In genomic region chr4:152173041-152173440, GRCm38 (mm10) we compare ENCODE assay signal across 8 mouse cellular contexts. TPM values are rescaled to one million over a fixed set of nuclear protein-coding genes. Genes with fewer than 3 reads are reported as not detected.
DNase-seq lines count a peak whose midpoint lies in the region; ATAC-seq and TF ChIP-seq lines count a peak whose summit lies in the region.

No protein-coding gene starts in this region.

- H3K36me3 ChIP-seq in liver, embryonic 12.5 days, result no peaks in the 10 kb centered on the region
- no peaks in the 10 kb centered on the region for H3K36me3 ChIP-seq in limb, embryonic 14.5 days (ENCODE audit: control insufficient read depth, insufficient read depth, low read length)

- H3K4me1 ChIP-seq in liver, embryonic 12.5 days, result peaks cover 14% of the 10 kb centered on the region
- H3K4me1 ChIP-seq in limb, embryonic 14.5 days (ENCODE audit: control insufficient read depth, insufficient read depth, low read length), result 0 out of 2 replicates have a peak, but pooled peaks cover 3% of the 10 kb centered on the region

- H3K4me3 ChIP-seq in liver, embryonic 12.5 days, result no peak overlapping the region
- no peak overlapping the region for H3K4me3 ChIP-seq in limb, embryonic 14.5 days (replicated peaks; ENCODE audit: low read length)

- TF ChIP-seq POLR2A in limb, embryonic 14.5 days (IDR thresholded peaks at IDR 0.05; ENCODE audit: borderline replicate concordance, extremely low read depth, insufficient read depth, insufficient read length), result no peak

- under 1% methylated on average over 5 of the region's 5 CpGs for WGBS in liver, embryonic 12.5 days (ENCODE audit: insufficient replicate concordance)
- 2% methylated on average over 5 of the region's 5 CpGs for WGBS in limb, embryonic 14.5 days

- ATAC-seq in liver, embryonic 12.5 days, result no peak
- no peak for ATAC-seq in limb, embryonic 14.5 days (ENCODE audit: low FRiP score, low read depth)

- no peaks in the 10 kb centered on the region for H3K9me3 ChIP-seq in liver, embryonic 12.5 days (replicated peaks)
- H3K9me3 ChIP-seq in limb, embryonic 14.5 days (ENCODE audit: control insufficient read depth, low read length), result no peaks in the 10 kb centered on the region

- no peak overlapping the region for H3K9ac ChIP-seq in liver, embryonic 12.5 days
- H3K9ac ChIP-seq in limb, embryonic 14.5 days (ENCODE audit: low read depth, low read length, severe bottlenecking), result no peak overlapping the region

- H3K4me2 ChIP-seq in liver, embryonic 12.5 days, result no peak overlapping the region
- H3K4me2 ChIP-seq in limb, embryonic 14.5 days (replicated peaks; ENCODE audit: low read depth, low read length, severe bottlenecking), result no peak overlapping the region

- H3K27me3 ChIP-seq in liver, embryonic 12.5 days (replicated peaks), result peaks cover 33% of the 10 kb centered on the region
- no peaks in the 10 kb centered on the region for H3K27me3 ChIP-seq in limb, embryonic 14.5 days (ENCODE audit: control insufficient read depth, insufficient read depth, low read length)

- no peak overlapping the region for H3K27ac ChIP-seq in liver, embryonic 12.5 days
- no peak overlapping the region for H3K27ac ChIP-seq in limb, embryonic 14.5 days (replicated peaks; ENCODE audit: low read depth, low read length)

- DNase-seq in liver, result peak; percentile 80
- DNase-seq in adrenal gland, adult 8-10 months, result peak; percentile 44
- peak; percentile 82 for DNase-seq in embryo, embryonic 9.5 days (ENCODE audit: extremely low spot score)
- peak; percentile 92 for DNase-seq in induced T-regulatory cell, adult 2 months (ENCODE audit: low read depth)
- DNase-seq in limb, embryonic 14.5 days (ENCODE audit: low spot score), result peak; percentile 57
- peak; percentile 88 for DNase-seq in retina, embryonic 14.5 days (ENCODE audit: low spot score)
- DNase-seq in thymus, postnatal 36 days, result peak; percentile 83 to 87

RNA-seq across cellular contexts. Expression of gene Acot7, which starts 4.9 kb away (rescaled TPM):
- 33.0 and 36.2 TPM in 2 replicates for polyA plus RNA-seq in liver, embryonic 12.5 days (2016; fragmentation: Nextera tagmentation; extraction: Ambion mirVana)
- 10 to 100 TPM; 49.5 to 53.2 (median 51.8) TPM for total RNA-seq in adrenal gland, adult 8-10 months (2022)
- 47.7 and 50.3 TPM in 2 replicates for polyA plus RNA-seq in limb, embryonic 14.5 days (2012; rRNA removed)
- polyA plus RNA-seq in limb, embryonic 14.5 days (2014; fragmentation: Nextera tagmentation; extraction: Ambion mirVana), result 47.3 and 48.4 TPM in 2 replicates

RNA-seq across cellular contexts. Expression of gene Hes2, which starts 14.4 kb away (rescaled TPM):
- polyA plus RNA-seq in liver, embryonic 12.5 days (2016; fragmentation: Nextera tagmentation; extraction: Ambion mirVana), result 0.05 TPM in 1 of 2 replicates, not detected in the other
- total RNA-seq in adrenal gland, adult 8-10 months (2022), result not detected
- 0.03 and 0.04 TPM in 2 replicates for polyA plus RNA-seq in limb, embryonic 14.5 days (2012; rRNA removed)
- polyA plus RNA-seq in limb, embryonic 14.5 days (2014; fragmentation: Nextera tagmentation; extraction: Ambion mirVana), result not detected in 2 replicates

RNA-seq across cellular contexts. Expression of gene Espn, which starts 20.9 kb away (rescaled TPM):
- polyA plus RNA-seq in liver, embryonic 12.5 days (2016; fragmentation: Nextera tagmentation; extraction: Ambion mirVana), result 2.6 and 2.9 TPM in 2 replicates
- 1 to 10 TPM; 2.1 to 6.0 (median 4.4) TPM for total RNA-seq in adrenal gland, adult 8-10 months (2022)
- 1.7 TPM in 2 replicates for polyA plus RNA-seq in limb, embryonic 14.5 days (2012; rRNA removed)
- polyA plus RNA-seq in limb, embryonic 14.5 days (2014; fragmentation: Nextera tagmentation; extraction: Ambion mirVana), result 1.4 and 1.7 TPM in 2 replicates

RNA-seq across cellular contexts. Expression of gene Tnfrsf25, which starts 57.3 kb away (rescaled TPM):
- polyA plus RNA-seq in liver, embryonic 12.5 days (2016; fragmentation: Nextera tagmentation; extraction: Ambion mirVana), result 0.74 and 0.87 TPM in 2 replicates
- total RNA-seq in adrenal gland, adult 8-10 months (2022), result 1 to 10 TPM in 3 of 4 experiments, under 1 TPM in 1; 0.73 to 2.0 (median 1.3) TPM
- 5.6 and 6.0 TPM in 2 replicates for polyA plus RNA-seq in limb, embryonic 14.5 days (2012; rRNA removed)
- polyA plus RNA-seq in limb, embryonic 14.5 days (2014; fragmentation: Nextera tagmentation; extraction: Ambion mirVana), result 1.0 TPM in 2 replicates
